Mouse (Mus musculus) testis, adult 2 months (tissue): ENCODE measurements around the gene Lexm. TPM values are rescaled to one million over a fixed set of nuclear protein-coding genes. Genes with fewer than 3 reads are reported as not detected.

Experiments used
- H3K27ac ChIP-seq: fragments of 200-500 bp; 2 replicates; pipeline ENCODE4 v1.5.1; 2012; ENCODE audit warnings: low read depth, low read length; ENCODE audit not compliant: control insufficient read depth, insufficient read depth
- H3K27me3 ChIP-seq: fragments of 200-500 bp; 2 replicates; pipeline ENCODE4 v1.6.1; 2012; ENCODE audit warnings: mild to moderate bottlenecking, low read length, moderate library complexity; ENCODE audit not compliant: control insufficient read depth, insufficient read depth
- H3K36me3 ChIP-seq: fragments of 200-500 bp; 2 replicates; pipeline ENCODE4 v1.6.1; 2012; ENCODE audit warnings: mild to moderate bottlenecking, low read length; ENCODE audit not compliant: control insufficient read depth, insufficient read depth
- H3K4me1 ChIP-seq: fragments of 200-500 bp; 2 replicates; pipeline ENCODE4 v1.6.1; 2012; ENCODE audit warnings: low read length; ENCODE audit not compliant: control insufficient read depth, insufficient read depth
- H3K4me3 ChIP-seq: fragments of 200-500 bp; 2 replicates; pipeline ENCODE4 v1.5.1; 2012; ENCODE audit warnings: low read depth, mild to moderate bottlenecking, low read length, moderate library complexity, mixed read lengths; ENCODE audit not compliant: control insufficient read depth
- CTCF ChIP-seq: fragments of 200-500 bp; IDR thresholded peaks from 2 replicates; pipeline ENCODE4 v1.5.1; 2012; ENCODE audit warnings: low read depth, mild to moderate bottlenecking, inconsistent platforms, low read length, moderate library complexity; ENCODE audit not compliant: control insufficient read depth, insufficient read depth, insufficient replicate concordance
- POLR2A ChIP-seq: fragments of 200-500 bp; IDR thresholded peaks from 2 replicates; pipeline ENCODE4 v1.6.1; 2012; ENCODE audit warnings: low read depth, mild to moderate bottlenecking, inconsistent platforms, low read length, moderate library complexity; ENCODE audit not compliant: control insufficient read depth
- polyA plus RNA-seq: library from polyadenylated mRNA; depleted of rRNA; stranded (reverse); fragments of >200 nt; gene quantifications from 2 replicates; pipeline ENCODE4 v1.2.3, GENCODE M21; 2012

Lexm gene
- polyA plus RNA-seq, 1 experiment = 54.3 TPM

DNA sequence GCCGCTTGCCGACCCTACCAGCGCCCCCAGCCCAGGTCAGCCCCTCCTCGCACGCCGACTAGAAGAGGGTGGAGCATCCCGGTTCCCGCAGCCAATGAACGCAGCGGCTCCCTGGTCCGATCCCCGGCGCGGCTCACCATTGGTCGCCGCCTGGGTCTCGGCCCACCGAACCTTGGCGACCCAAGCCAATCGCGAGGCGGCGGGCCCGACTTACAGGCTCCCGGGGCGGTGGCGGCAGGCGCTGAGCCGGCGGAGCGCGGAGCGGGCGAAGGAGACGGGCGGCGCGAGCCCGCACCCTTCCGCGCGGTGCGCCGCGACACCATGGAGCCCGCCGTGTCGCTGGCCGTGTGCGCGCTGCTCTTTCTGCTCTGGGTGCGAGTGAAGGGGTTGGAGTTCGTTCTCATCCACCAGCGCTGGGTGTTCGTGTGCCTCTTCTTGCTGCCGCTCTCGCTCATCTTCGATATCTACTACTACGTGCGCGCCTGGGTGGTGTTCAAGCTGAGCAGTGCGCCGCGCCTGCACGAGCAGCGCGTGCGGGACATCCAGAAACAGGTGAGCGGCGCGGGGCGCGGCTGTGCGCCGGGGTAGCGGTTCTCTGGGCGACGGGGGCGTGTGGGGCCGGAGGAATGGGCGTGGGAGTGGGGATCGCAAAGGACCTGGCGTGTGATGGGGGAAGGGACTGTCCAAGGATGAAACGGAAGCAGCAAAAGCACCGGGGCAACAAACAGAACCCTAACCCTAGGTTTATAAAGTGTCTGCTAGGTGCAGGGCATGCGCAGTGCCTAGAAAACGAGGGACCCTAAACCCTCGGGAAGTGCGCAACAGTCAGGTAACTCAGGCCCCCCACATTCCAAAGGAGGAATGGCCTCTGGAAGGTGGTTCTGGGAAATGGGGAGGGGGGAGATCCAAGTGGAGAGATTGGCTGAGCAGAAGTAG is 55.9 kb downstream of the Lexm start, which contains the start of gene Dhcr24:
Dhcr24 (plus strand) TSS at position 193 of the 936 bp plus-strand sequence.
- Histone ChIP-seq H3K27ac (peak within 1 kb of the TSS; percentile 78), H3K4me3 (peak within 1 kb of the TSS; percentile 94), H3K4me1 (peaks cover 13% of the 10 kb centered on the region), H3K36me3 (no peaks in the 10 kb centered on the region), H3K27me3 (no peaks in the 10 kb centered on the region)
- TF ChIP-seq CTCF (no peak), POLR2A (peak; percentile 58; the same call in 1 of the 2 replicates)

DNA sequence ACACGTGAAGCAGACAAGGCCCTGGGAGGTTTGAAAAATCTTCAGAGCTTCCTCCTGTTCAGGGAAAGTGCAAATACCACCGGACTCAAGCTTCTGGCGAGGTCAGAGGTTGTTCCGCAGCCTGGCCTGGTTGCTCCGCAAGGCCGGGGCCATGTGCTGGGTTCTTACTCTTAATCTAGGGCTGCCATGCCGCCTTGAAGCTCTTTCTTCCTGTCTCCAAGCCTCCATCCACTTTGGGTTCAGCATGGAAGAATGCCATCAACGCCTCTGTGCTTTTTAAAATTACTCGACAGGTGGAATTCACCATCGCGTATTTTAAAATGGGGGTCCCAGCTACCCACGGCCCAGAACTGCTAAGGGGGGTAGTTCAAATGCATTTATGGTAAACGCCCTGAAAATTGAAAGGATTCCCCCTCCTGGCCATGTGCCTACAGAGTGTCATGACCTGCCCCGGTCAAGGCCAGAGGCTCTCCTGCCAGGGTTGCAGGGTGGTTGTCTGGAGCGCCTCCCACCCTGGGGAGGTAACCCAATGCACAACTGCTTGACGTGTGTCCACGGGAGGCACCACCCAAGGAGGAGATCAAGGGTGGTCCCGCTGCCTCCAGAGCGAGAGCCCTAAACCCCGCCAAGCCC is 56.7 kb downstream of the Lexm start:
- Histone ChIP-seq H3K36me3 (no peaks in the 10 kb centered on the region), H3K27me3 (no peaks in the 10 kb centered on the region), H3K27ac (peak overlapping the region; percentile 15), H3K4me1 (peaks cover 13% of the 10 kb centered on the region), H3K4me3 (peak overlapping the region; percentile 94)
- TF ChIP-seq POLR2A = no peak
- TF ChIP-seq CTCF = no peak

DNA sequence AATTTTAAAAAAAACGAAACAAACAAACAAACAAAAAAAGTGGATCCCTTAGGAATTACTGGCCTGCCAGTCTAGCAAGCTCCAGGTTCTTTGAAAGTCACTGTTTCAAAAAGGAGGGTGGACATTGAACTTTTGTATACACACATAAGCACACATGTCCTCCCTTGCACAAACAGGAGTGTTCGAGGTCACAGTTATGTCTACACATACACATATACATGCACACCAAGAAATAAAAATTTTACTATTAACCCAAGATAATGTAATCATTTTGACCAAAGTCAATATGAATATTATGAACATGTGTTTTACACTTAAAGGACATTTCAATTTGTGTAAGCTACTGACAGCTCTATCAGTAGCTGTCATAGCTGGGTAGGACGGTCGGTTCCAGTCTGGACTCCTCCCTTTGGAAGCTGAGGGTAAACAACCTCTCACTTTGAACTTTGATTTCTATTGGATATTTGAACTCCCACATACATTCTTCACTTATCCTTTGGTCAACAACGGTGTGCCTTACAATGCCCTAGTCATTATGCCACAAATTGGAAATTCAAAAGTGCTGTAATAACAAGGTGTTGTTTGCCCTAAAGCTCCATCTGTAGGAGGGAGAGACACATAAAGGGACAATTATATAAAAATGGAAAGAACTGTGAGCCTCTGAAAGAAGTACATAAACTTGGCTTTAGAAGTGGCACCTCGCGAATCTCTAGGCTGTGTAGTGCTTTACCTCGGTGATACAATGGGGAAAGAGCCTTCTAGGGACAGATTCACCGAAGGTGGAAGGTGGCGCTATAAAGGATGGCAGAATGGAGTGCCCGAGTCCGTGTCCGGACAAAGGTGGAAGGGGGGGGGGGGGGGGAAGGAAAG is 57.5 kb downstream of the Lexm start:
- Histone ChIP-seq H3K27me3 (no peaks in the 10 kb centered on the region), H3K36me3 (no peaks in the 10 kb centered on the region), H3K4me1 (peaks cover 13% of the 10 kb centered on the region), H3K4me3 (no peak overlapping the region; the same call in 1 of the 2 replicates), H3K27ac (no peak overlapping the region)
- TF ChIP-seq CTCF (no peak), POLR2A (no peak)

DNA sequence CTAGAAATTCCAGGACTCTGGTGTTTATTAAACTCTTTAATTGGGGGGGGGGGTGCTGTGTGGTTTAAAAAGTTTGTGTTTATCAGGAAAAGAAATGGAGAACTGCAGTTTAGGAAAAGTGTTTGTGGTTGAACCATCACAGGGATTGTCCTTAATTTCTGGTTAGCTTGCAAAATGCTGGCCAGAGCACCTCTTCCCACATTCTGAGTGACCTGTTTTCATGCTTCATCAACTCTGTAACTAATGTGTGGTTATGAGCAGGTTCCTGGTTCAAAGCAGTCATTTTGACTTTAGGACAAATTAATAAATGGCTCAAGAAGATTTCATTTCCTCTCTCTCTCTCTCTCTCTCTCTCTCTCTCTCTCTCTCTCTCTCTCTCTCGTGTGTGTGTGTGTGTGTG is 59.1 kb downstream of the Lexm start:
- TF ChIP-seq POLR2A = no peak
- TF ChIP-seq CTCF = no peak
- Histone ChIP-seq H3K4me3 (no peak overlapping the region), H3K27ac (no peak overlapping the region)

DNA sequence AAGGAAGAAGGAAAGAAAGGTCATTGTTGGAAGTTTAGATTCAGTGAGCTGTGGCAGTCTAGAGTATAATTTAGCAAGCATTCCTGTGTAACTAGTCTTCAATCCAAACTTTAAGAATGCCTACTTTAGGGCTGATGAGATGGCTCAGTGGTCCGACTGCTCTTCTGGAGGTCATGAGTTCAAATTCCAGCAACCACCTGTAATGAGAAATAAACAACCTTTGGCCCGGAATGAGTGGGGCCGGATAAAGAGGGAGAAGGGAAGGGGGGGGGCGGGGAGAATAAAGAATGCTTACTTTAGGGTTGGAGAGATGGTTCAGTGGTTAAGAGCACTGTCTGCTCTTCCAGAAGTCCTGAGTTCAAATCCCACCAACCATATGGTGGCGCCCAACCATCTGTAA is 59.8 kb downstream of the Lexm start:
- Histone ChIP-seq H3K27ac (no peak overlapping the region), H3K4me1 (peaks cover 13% of the 10 kb centered on the region), H3K4me3 (no peak overlapping the region), H3K36me3 (no peaks in the 10 kb centered on the region), H3K27me3 (no peaks in the 10 kb centered on the region)
- no peak for TF ChIP-seq CTCF
- TF ChIP-seq POLR2A = no peak

More for the DNA sequence above, 59.1 kb downstream of the Lexm start:
- Histone ChIP-seq H3K4me1 (peaks cover 13% of the 10 kb centered on the region), H3K27me3 (no peaks in the 10 kb centered on the region), H3K36me3 (no peaks in the 10 kb centered on the region)

DNA sequence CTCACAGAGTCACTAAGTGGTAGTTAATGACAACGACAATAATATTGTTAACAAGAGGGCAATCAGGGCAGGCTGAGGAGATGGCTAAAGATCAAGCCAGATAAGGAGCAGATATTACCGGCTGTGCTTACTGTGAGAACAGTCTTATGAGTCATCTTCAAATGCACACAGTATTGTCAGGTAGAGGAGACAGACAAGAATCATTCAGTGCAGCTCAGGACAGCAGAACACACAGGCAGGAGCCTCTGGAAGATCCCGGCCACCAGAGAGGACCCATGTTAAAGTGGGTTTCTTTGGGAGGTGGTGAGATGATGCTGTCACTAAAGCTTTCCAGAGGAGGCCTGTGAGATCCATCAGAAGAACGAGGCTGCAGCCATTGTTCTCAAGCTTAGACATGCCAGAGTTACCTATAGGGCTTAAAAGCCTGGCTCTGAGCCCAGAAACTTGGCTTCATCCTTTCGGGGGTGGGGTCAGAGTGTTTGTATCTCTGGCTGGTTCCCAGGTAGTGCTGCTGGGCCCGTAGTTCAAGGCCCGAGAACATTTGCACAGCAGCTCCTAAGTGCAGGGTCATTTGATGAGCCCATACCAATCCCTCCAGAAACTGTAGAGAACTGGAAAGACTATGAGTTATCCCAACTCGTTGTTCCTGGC is 66.4 kb downstream of the Lexm start:
- Histone ChIP-seq H3K36me3 (no peaks in the 10 kb centered on the region), H3K4me3 (no peak overlapping the region), H3K27ac (no peak overlapping the region), H3K27me3 (no peaks in the 10 kb centered on the region), H3K4me1 (no peaks in the 10 kb centered on the region)
- TF ChIP-seq POLR2A = no peak
- TF ChIP-seq CTCF = no peak
